Mouse (Mus musculus) spleen, adult 12 weeks (tissue): ENCODE data around the gene Ercc2.

Source experiments
- DNase-seq: peaks from one replicate; pipeline ENCODE4 v3.0.0; 2022; ENCODE audit warnings: low spot score

Ercc2 gene

GRCm38 (mm10) chr7:19359892-19360641 lies 21.7 kb upstream of the Ercc2 start:
- no peak for DNase-seq

GRCm38 (mm10) chr7:19360944-19361343 lies 20.9 kb upstream of the Ercc2 start:
- DNase-seq: peak; percentile 61

DNA sequence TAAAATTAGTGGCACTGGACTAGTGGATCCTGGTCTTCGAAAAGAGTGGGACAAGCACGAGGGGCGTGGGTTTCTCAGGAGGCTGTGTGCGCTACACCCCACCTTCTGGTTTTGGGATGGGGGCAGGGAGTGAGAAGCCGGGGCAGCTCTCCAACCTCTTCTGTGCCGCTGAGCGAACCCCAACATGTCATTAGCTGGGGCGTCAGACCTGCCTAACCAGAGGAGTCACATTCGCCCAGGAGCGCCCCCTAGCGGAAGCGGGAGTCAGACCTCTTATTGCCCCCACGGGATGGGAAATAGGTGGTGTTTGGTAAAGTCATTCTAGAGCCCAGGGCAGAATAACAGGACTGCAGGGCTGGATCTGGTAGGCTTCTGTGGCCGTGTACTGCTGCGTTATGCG lies 20.1 kb upstream of the Ercc2 start:
- peak; percentile 83 for DNase-seq

DNA sequence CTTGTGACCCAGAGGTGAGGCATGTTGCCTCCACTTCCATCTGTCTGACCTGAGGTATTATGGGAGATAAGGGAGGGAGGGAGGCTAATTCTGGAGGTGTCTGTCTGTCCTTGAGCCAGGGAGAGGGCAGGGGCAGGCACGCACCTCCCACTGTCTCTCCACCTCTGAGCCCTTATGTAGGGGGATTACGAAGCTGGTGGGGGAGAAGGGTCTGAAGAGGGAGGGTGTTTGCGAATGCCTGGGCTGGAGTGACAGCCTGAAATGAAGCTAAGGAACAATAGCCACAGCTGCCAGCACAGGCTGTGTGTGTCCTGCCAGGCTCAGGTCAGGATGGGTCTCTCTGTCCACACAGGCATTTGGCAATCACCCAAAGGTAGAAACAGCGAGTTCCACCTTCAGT lies 19.5 kb upstream of the Ercc2 start:
- no peak for DNase-seq

- DNase-seq: peak; percentile 62
Measured at GRCm38 (mm10) chr7:19363881-19364280, 17.9 kb upstream of the Ercc2 start.

GRCm38 (mm10) chr7:19365376-19365775 lies 16.4 kb upstream of the Ercc2 start:
- DNase-seq: no peak

GRCm38 (mm10) chr7:19368380-19368779 lies 13.4 kb upstream of the Ercc2 start:
- DNase-seq: no peak

DNA sequence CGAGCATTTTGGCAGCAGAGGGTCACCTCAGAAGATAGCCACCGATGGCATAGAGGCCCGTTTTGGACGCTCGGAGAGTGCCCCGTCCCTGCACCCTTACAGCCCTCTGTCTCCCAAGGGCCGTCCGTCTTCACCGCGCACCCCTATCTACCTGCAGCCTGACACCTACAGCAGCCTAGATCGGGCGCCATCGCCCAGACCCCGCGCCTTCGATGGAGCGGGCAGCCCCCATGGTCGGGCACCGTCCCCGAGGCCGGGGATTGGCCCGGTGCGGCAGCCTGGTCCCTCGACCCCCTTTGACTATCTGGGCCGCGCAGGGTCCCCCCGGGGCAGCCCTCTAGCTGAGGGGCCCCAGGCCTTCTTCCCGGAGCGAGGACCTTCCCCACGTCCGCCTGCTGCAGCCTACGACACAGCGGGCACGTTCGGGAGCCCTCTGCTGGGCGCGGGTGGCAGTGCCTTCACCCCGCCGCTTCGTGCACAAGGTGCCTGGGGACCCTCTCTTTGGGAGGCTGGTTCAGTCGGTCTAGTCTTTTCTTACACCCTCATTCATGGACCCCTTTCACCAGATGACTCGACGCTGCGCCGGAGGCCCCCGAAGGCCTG lies 11.9 kb upstream of the Ercc2 start:
- DNase-seq: no peak

DNA sequence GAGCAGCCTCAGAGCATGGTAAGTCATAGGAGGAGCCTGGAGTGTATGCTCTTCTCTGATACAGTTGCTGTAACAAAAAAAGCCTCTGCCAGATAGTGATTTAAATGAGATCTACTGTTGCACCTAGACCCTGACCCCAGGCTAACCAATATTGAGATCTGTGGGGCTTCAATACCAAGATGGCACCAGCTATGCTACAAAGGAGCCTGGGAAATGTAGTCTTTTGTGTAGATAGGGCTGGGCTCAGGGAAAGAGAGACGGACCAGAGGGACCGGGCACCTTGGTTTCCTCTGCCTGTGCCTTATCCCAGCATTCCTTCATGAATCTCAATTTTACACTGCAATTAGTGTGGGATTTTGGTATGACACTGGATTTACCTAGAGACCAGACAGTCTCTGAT lies 8.4 kb upstream of the Ercc2 start:
- DNase-seq: no peak

- no peak for DNase-seq
Measured at GRCm38 (mm10) chr7:19375368-19375767, 6.4 kb upstream of the Ercc2 start.

GRCm38 (mm10) chr7:19376019-19376418 lies 5.8 kb upstream of the Ercc2 start:
- DNase-seq: no peak

DNA sequence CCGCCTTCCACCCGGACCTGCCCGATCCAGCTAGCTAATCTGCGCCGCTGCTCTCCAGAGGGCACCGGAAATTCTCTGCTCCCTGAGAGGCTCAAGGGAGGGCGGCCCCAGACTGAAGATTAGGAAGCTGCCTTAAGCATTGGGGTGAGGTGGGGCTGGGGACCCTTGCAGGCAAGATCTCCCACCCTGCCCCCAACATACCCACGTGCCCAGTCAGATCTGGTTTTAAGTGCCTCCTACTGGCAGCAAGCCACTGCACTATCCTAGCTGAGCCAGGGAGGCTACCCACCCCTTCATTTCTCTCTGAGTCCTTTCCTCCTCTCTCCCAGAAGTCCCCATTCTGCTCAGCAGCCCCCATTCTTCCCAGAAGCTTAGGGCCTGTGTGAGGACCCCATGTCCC lies 3.8 kb upstream of the Ercc2 start:
- no peak for DNase-seq

DNA sequence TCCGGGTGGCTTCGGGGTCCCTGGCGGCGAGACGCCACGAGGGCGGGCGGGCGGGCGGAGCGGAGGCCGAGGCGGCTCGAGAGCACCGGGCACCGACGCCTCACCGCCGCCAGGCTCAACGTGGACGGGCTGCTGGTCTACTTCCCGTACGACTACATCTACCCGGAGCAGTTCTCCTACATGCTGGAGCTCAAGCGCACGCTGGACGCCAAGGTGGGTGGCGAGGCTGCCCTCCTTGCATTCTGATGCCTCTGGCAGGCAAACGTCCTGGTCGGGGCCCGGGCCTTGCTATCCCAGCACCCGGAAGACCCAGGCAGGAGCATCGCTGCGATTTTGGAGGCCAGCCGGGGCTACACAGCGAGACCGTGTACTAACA lies 344 bp downstream of the Ercc2 start:
- no peak for DNase-seq

- no peak for DNase-seq
Measured at GRCm38 (mm10) chr7:19383708-19384107, 1.9 kb downstream of the Ercc2 start.

DNA sequence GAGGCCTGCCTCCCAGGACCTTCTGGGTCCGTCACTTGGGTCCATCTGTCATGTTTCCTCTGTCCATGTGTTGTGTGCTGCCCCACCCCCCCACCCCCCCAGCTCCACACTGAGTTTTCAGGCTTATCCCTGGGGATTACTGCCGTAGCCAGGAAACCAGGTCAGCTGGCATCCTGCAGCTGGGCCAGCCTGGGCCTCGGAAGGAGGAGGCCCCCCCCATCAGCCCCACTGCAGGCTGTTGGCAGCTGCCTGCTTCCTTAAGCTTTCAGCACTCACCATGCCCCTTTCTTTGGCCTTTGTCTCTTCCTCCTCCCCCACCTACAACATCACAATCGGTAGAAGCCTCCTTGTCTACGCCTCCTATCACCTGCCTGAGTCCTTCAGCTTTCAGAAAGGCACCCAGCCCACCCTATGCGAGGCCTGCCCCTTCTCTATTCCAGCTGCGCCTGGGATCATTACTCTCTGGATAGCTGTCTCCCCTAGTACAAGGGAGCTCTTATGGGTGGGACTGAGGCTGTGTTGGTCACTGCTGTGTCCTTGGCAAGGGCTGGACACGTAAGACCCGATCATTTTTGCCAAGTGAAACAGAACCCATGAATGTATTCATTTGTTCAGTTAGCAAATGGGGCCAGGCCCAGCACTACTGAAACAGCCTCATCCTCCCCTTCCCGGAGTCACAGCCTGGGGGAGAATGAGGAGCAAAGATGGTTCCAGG lies 7.0 kb downstream of the Ercc2 start:
- no peak for DNase-seq

DNA sequence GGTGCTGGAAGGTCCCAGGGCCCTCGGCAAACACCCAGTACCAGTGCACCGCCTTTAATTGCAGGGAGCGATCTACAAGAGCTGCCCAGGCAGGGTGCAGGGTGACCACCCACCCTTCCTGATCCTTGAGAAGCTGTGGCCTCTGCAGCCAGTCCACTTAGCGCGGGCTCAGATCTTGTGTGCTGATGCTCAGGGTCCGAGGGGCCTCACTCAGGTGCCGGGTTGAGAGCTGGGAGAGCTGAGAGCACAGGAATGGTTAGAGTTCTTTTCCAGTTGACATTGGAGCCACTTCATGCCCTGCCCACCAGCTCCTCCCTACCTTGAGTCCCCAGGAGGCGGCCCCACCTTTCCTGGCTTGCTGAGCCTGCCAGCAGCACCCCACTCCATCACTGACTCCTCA lies 12.7 kb downstream of the Ercc2 start:
- no peak for DNase-seq

DNA sequence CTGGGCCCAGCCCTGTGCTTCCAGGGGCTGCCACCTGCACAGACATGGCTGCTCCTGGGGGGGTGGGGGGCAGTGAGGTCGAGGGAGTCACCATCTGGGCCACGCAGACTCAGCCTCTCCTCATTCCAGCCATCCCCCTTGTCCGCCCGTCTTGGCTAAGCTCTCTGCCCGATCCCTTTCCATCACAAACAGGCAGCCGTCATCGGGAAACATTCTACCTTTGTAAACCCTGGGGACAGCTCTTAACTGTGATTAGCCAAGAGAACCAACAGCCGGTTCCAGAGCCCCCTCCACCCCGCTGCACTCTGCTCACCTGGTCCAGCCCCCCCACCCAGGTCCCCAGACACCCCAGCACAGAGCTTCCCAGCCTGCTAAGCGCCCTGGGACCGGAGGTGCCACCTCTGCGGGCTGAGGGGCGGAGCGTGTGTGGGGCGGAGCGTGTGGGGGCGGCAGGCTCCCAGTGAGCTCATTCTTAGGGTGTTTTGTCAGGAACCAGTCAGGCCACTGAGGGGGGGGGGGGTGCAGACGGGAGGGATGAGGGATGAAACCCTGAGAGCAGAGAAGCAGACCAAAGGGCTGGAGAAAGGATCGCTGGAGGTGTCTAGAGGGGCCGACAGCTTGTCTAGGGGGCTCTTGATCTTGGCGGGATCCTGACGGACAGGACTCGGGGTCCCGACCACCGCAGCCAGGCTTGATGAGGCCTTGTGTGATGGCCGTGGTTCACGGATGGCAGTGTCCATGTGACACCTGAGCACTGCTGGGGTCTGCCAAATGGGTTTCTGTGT lies 17.9 kb downstream of the Ercc2 start:
- no peak for DNase-seq

DNA sequence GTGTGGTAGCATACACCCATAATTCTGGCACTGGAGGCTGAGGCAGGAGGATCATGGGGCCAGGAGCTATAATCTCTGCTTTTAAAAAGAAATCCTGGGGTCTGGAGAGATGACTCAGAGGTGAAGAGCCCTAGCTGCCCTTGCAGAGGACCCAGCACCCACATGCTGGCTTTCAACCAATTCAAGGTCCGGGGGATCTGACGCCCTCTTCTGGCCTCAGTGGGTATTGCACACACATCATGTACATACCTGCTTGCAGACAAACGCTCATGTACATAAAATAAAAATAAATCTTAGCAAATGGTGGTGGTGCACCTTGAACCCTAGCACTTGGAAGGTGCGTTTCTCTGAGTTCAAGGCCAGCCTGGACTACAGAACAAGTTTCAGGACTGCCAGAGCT lies 19.1 kb downstream of the Ercc2 start:
- DNase-seq: no peak

DNA sequence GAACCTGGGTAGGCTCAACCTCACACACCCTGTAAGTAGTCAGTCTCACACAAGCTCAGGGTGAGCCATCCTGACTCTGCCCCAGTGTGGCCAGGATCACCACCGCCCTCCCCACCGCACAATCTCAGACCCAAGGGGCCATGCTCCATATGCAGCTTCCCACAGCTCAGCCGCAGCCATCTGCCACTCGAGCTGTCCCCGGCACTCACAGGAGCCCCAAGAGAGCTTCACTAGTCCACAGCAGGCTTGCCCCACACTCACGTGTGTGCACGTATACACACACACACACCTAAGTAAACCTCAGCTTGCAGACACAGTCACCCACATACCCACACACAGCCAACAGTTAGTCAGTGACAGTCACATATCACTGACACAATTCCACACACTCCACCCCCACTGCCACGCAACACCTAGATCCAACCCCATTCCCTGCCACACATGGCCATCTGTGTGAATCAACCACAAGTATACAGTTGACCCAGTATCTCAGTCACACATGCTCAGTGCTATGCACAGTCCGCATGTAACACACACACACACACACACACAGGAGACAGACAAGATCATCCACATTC lies 20.8 kb downstream of the Ercc2 start:
- DNase-seq: no peak

- DNase-seq: peak; percentile 54
Measured at GRCm38 (mm10) chr7:19403731-19404296, 22.0 kb downstream of the Ercc2 start, which contains the start of gene Klc3. Klc3 (minus strand) TSS chr7:19404104.

GRCm38 (mm10) chr7:19404476-19404875 lies 22.7 kb downstream of the Ercc2 start, which contains the start of gene Ckm:
Ckm (plus strand) TSS chr7:19404776.
- DNase-seq: no peak

GRCm38 (mm10) chr7:19405417-19405816 lies 23.6 kb downstream of the Ercc2 start:
- DNase-seq: peak; percentile 67
